Mouse (Mus musculus) adrenal gland, adult (tissue): Measurements from ENCODE around the gene Tmem178.
A peak's percentile ranks its signal among the peaks of the same experiment; 100 is the strongest.

Experiments
- DNase-seq, 2 experiments: peaks; one replicate each; pipeline ENCODE4 v3.0.0; 2022 to 2023; ENCODE audit warnings: low spot score in 1 of 2; ENCODE audit not compliant: inconsistent age in 2 of 2

Gene Tmem178

GRCm38 (mm10) chr17:80982976-80983375 lies 38.5 kb downstream of the Tmem178 start:
- DNase-seq: peak in 1 of 2 experiments; percentile 13

GRCm38 (mm10) chr17:80991535-80992127 lies 47.2 kb downstream of the Tmem178 start:
- no peak for DNase-seq

- DNase-seq: no peak
Measured at GRCm38 (mm10) chr17:80997226-80997625, 52.8 kb downstream of the Tmem178 start.

- no peak for DNase-seq
Measured at GRCm38 (mm10) chr17:80998958-80999357, 54.5 kb downstream of the Tmem178 start.

- no peak for DNase-seq
Measured at GRCm38 (mm10) chr17:81001010-81001409, 56.6 kb downstream of the Tmem178 start.

- no peak for DNase-seq
Measured at GRCm38 (mm10) chr17:81001647-81002046, 57.2 kb downstream of the Tmem178 start.

- no peak for DNase-seq
Measured at GRCm38 (mm10) chr17:81002130-81002529, 57.7 kb downstream of the Tmem178 start.

GRCm38 (mm10) chr17:81004454-81004853 lies 60.0 kb downstream of the Tmem178 start:
- DNase-seq: no peak

GRCm38 (mm10) chr17:81005292-81005691 lies 60.9 kb downstream of the Tmem178 start:
- DNase-seq: no peak

- no peak for DNase-seq
Measured at GRCm38 (mm10) chr17:81009112-81009511, 64.7 kb downstream of the Tmem178 start.

GRCm38 (mm10) chr17:81010199-81010598 lies 65.8 kb downstream of the Tmem178 start:
- DNase-seq: no peak

- no peak for DNase-seq
Measured at GRCm38 (mm10) chr17:81010844-81011685, 66.6 kb downstream of the Tmem178 start.

- peak; percentile 42 to 79 for DNase-seq
Measured at GRCm38 (mm10) chr17:81015814-81016447, 71.5 kb downstream of the Tmem178 start.

- DNase-seq: peak in 1 of 2 experiments; percentile 26
Measured at GRCm38 (mm10) chr17:81017132-81017531, 72.7 kb downstream of the Tmem178 start.

- no peak for DNase-seq
Measured at GRCm38 (mm10) chr17:81027331-81027730, 82.9 kb downstream of the Tmem178 start.

GRCm38 (mm10) chr17:81031830-81032442 lies 87.5 kb downstream of the Tmem178 start:
- DNase-seq: no peak

- no peak for DNase-seq
Measured at GRCm38 (mm10) chr17:81032957-81033356, 88.5 kb downstream of the Tmem178 start.

GRCm38 (mm10) chr17:81035354-81035753 lies 90.9 kb downstream of the Tmem178 start:
- no peak for DNase-seq

GRCm38 (mm10) chr17:81038707-81039408 lies 94.4 kb downstream of the Tmem178 start:
- no peak for DNase-seq

- DNase-seq: no peak
Measured at GRCm38 (mm10) chr17:81041662-81042061, 97.2 kb downstream of the Tmem178 start.

GRCm38 (mm10) chr17:81044356-81044755 lies 99.9 kb downstream of the Tmem178 start:
- no peak for DNase-seq
